Mouse (Mus musculus): ENCODE measurements around the gene Gm17657. TPM values are rescaled to one million over a fixed set of nuclear protein-coding genes. Genes with fewer than 3 reads are reported as not detected.
A peak's percentile ranks its signal among the peaks of the same experiment; 100 is the strongest.

Gm17657 gene
- 18.3 TPM in 2 replicates for total RNA-seq (2012; rRNA removed)

- Histone ChIP-seq H3K9me3 (ENCODE audit: control insufficient read depth, insufficient read depth, low read depth, low read length) (no peaks in the 10 kb centered on the region), H3K36me3 (ENCODE audit: control insufficient read depth, insufficient read depth, low read length, poor library complexity, severe bottlenecking) (no peaks in the 10 kb centered on the region), H3K4me1 (ENCODE audit: control insufficient read depth in 2 of 2, insufficient read depth in 2 of 2, low read length in 2 of 2, poor library complexity in 1 of 2) (peaks cover 0 to 2% of the 10 kb centered on the region in 2 experiments; a peak in 1 of 4 replicates), H3K27ac (ENCODE audit: insufficient read depth, low read depth, low read length, poor library complexity, severe bottlenecking) (peak within 1 kb of the TSS; percentile 22; the same call in 1 of the 2 replicates), H3K9ac (ENCODE audit: insufficient read depth, low read depth, low read length, poor library complexity, severe bottlenecking) (peak within 1 kb of the TSS; percentile 91), H3K4me3 (ENCODE audit: insufficient read depth in 1 of 2, low read depth in 1 of 2, low read length in 2 of 2, poor library complexity in 1 of 2, severe bottlenecking in 1 of 2) (peak within 1 kb of the TSS; percentile 90 to 97)
- peak; percentile 95 for DNase-seq (ENCODE audit: low read depth, low spot score)
- 0 out of 2 replicates have a peak, but pooled peaks have one; percentile 55 for TF ChIP-seq HCFC1 (IDR thresholded peaks at IDR 0.05; ENCODE audit: borderline replicate concordance, insufficient read depth, low read length)
- TF ChIP-seq ZC3H11A (IDR thresholded peaks at IDR 0.05; ENCODE audit: borderline replicate concordance, low read depth, low read length): no peak
- no peak for TF ChIP-seq CHD2 (IDR thresholded peaks at IDR 0.05; ENCODE audit: low read depth, low read length)
- TF ChIP-seq MAFK (IDR thresholded peaks at IDR 0.05; ENCODE audit: insufficient read depth, low read depth, low read length): no peak
- no peak for TF ChIP-seq ZNF384 (IDR thresholded peaks at IDR 0.05; ENCODE audit: low read depth, low read length)
- in situ Hi-C loops (cut with MboI; ENCODE audit: low sequenced_read_pairs in 2 of 2, unreplicated experiment in 2 of 2): no loop called here
Measured at GRCm38 (mm10) chr17:29549543-29550428, at the start of gene Gm17657, which contains the start of gene Tbc1d22b. TSS of gene Gm17657 (minus strand) at chr17:29549638. TSS of gene Tbc1d22b (plus strand) at chr17:29549785.

GRCm38 (mm10) chr17:29599051-29599450, 49.6 kb upstream of the Gm17657 start:
- TF ChIP-seq HCFC1 (IDR thresholded peaks at IDR 0.05; ENCODE audit: borderline replicate concordance, insufficient read depth, low read length): no peak
- TF ChIP-seq MAFK (IDR thresholded peaks at IDR 0.05; ENCODE audit: insufficient read depth, low read depth, low read length): no peak
- no peak for TF ChIP-seq ZC3H11A (IDR thresholded peaks at IDR 0.05; ENCODE audit: borderline replicate concordance, low read depth, low read length)
- no peak for TF ChIP-seq CHD2 (IDR thresholded peaks at IDR 0.05; ENCODE audit: low read depth, low read length)
- no peak for TF ChIP-seq ZNF384 (IDR thresholded peaks at IDR 0.05; ENCODE audit: low read depth, low read length)
- peaks cover 12% of the 10 kb centered on the region; the same call in 1 of the 2 replicates for H3K36me3 ChIP-seq (ENCODE audit: control insufficient read depth, insufficient read depth, low read length, poor library complexity, severe bottlenecking)

GRCm38 (mm10) chr17:29596771-29597132, 47.3 kb upstream of the Gm17657 start:
- Histone ChIP-seq H3K36me3 (ENCODE audit: control insufficient read depth, insufficient read depth, low read length, poor library complexity, severe bottlenecking) (peaks cover 12% of the 10 kb centered on the region; the same call in 1 of the 2 replicates), H3K4me3 (ENCODE audit: insufficient read depth in 1 of 2, low read depth in 1 of 2, low read length in 2 of 2, poor library complexity in 1 of 2, severe bottlenecking in 1 of 2) (no peak overlapping the region), H3K27ac (ENCODE audit: insufficient read depth, low read depth, low read length, poor library complexity, severe bottlenecking) (no peak overlapping the region), H3K9me3 (ENCODE audit: control insufficient read depth, insufficient read depth, low read depth, low read length) (no peaks in the 10 kb centered on the region), H3K4me1 (ENCODE audit: control insufficient read depth in 2 of 2, insufficient read depth in 2 of 2, low read length in 2 of 2, poor library complexity in 1 of 2) (peaks cover 0 to 8% of the 10 kb centered on the region in 2 experiments; a peak in 1 of 4 replicates), H3K9ac (ENCODE audit: insufficient read depth, low read depth, low read length, poor library complexity, severe bottlenecking) (no peak overlapping the region)
- DNase-seq (ENCODE audit: low read depth, low spot score): no peak
- in situ Hi-C loops (cut with MboI; ENCODE audit: low sequenced_read_pairs in 2 of 2, unreplicated experiment in 2 of 2): no loop called here
- TF ChIP-seq ZC3H11A (IDR thresholded peaks at IDR 0.05; ENCODE audit: borderline replicate concordance, low read depth, low read length) (no peak), CHD2 (IDR thresholded peaks at IDR 0.05; ENCODE audit: low read depth, low read length) (no peak), ZNF384 (IDR thresholded peaks at IDR 0.05; ENCODE audit: low read depth, low read length) (no peak), HCFC1 (IDR thresholded peaks at IDR 0.05; ENCODE audit: borderline replicate concordance, insufficient read depth, low read length) (no peak), MAFK (IDR thresholded peaks at IDR 0.05; ENCODE audit: insufficient read depth, low read depth, low read length) (no peak)

More at GRCm38 (mm10) chr17:29599051-29599450, 49.6 kb upstream of the Gm17657 start:
- Histone ChIP-seq H3K4me3 (ENCODE audit: insufficient read depth in 1 of 2, low read depth in 1 of 2, low read length in 2 of 2, poor library complexity in 1 of 2, severe bottlenecking in 1 of 2) (no peak overlapping the region), H3K27ac (ENCODE audit: insufficient read depth, low read depth, low read length, poor library complexity, severe bottlenecking) (no peak overlapping the region), H3K9me3 (ENCODE audit: control insufficient read depth, insufficient read depth, low read depth, low read length) (no peaks in the 10 kb centered on the region), H3K4me1 (ENCODE audit: control insufficient read depth in 2 of 2, insufficient read depth in 2 of 2, low read length in 2 of 2, poor library complexity in 1 of 2) (peaks cover 0 to 8% of the 10 kb centered on the region in 2 experiments; a peak in 1 of 4 replicates), H3K9ac (ENCODE audit: insufficient read depth, low read depth, low read length, poor library complexity, severe bottlenecking) (no peak overlapping the region)
- in situ Hi-C loops (cut with MboI; ENCODE audit: low sequenced_read_pairs in 2 of 2, unreplicated experiment in 2 of 2): no loop called here
- DNase-seq (ENCODE audit: low read depth, low spot score): no peak

GRCm38 (mm10) chr17:29595891-29596770, 46.7 kb upstream of the Gm17657 start:
- Histone ChIP-seq H3K36me3 (ENCODE audit: control insufficient read depth, insufficient read depth, low read length, poor library complexity, severe bottlenecking) (peaks cover 12% of the 10 kb centered on the region; the same call in 1 of the 2 replicates), H3K27ac (ENCODE audit: insufficient read depth, low read depth, low read length, poor library complexity, severe bottlenecking) (no peak overlapping the region), H3K9me3 (ENCODE audit: control insufficient read depth, insufficient read depth, low read depth, low read length) (no peaks in the 10 kb centered on the region), H3K9ac (ENCODE audit: insufficient read depth, low read depth, low read length, poor library complexity, severe bottlenecking) (no peak overlapping the region), H3K4me1 (ENCODE audit: control insufficient read depth in 2 of 2, insufficient read depth in 2 of 2, low read length in 2 of 2, poor library complexity in 1 of 2) (peaks cover 0 to 8% of the 10 kb centered on the region in 2 experiments; a peak in 1 of 4 replicates), H3K4me3 (ENCODE audit: insufficient read depth in 1 of 2, low read depth in 1 of 2, low read length in 2 of 2, poor library complexity in 1 of 2, severe bottlenecking in 1 of 2) (no peak overlapping the region)
- in situ Hi-C loops (cut with MboI; ENCODE audit: low sequenced_read_pairs in 2 of 2, unreplicated experiment in 2 of 2): no loop called here
- no peak for DNase-seq (ENCODE audit: low read depth, low spot score)
- no peak for TF ChIP-seq ZC3H11A (IDR thresholded peaks at IDR 0.05; ENCODE audit: borderline replicate concordance, low read depth, low read length)
- no peak for TF ChIP-seq HCFC1 (IDR thresholded peaks at IDR 0.05; ENCODE audit: borderline replicate concordance, insufficient read depth, low read length)
- no peak for TF ChIP-seq MAFK (IDR thresholded peaks at IDR 0.05; ENCODE audit: insufficient read depth, low read depth, low read length)
- TF ChIP-seq CHD2 (IDR thresholded peaks at IDR 0.05; ENCODE audit: low read depth, low read length): no peak
- no peak for TF ChIP-seq ZNF384 (IDR thresholded peaks at IDR 0.05; ENCODE audit: low read depth, low read length)
